Comparison of ENCODE assay signal across 9 mouse cellular contexts in genomic region chr12:57546415-57547201, GRCm38 (mm10). TPM values are rescaled to one million over a fixed set of nuclear protein-coding genes. Genes with fewer than 3 reads are reported as not detected.
DNase-seq lines count a peak whose midpoint lies in the region; ATAC-seq lines count a peak whose summit lies in the region.
"Had no signal": no experiment of that assay in that cellular context is flagged by ENCODE, and none has a peak within 500 bp of the region (broad histone marks: within the 10 kb centered on the region; RNA-seq: fewer than 3 reads in every experiment).

Gene Foxa1 (minus strand): TSS chr12:57546916.

- 0 out of 2 replicates have a peak within 1 kb of the TSS, but pooled peaks have one; percentile 57 for H3K27ac ChIP-seq in heart, embryonic 10.5 days
- H3K27ac ChIP-seq in stomach, embryonic 15.5 days = peak within 1 kb of the TSS; percentile 92

- ATAC-seq in inflammation-experienced regulatory T-cells, adult 6 months = peak; percentile 39
- ATAC-seq in stomach, embryonic 15.5 days (ENCODE audit: insufficient read depth, low FRiP score, low read depth) = peak; percentile 44

- H3K4me3 ChIP-seq in heart, embryonic 10.5 days = peak within 1 kb of the TSS; percentile 70
- peak within 1 kb of the TSS; percentile 53 for H3K4me3 ChIP-seq in stomach, embryonic 15.5 days (replicated peaks)

- H3K9ac ChIP-seq in stomach, embryonic 15.5 days = peak within 1 kb of the TSS; percentile 32; the same call in 1 of the 2 replicates

- H3K36me3 ChIP-seq in heart, embryonic 10.5 days = no peaks in the 10 kb centered on the region
- H3K36me3 ChIP-seq in stomach, embryonic 15.5 days = no peaks in the 10 kb centered on the region

- peak within 1 kb of the TSS; percentile 91 for H3K4me2 ChIP-seq in stomach, embryonic 15.5 days

- intact Hi-C loops in heart, postnatal 25 days (cut with DNase I) = loop anchor here (5.0 to 10.0 kb wide), 3 partner anchors 262 to 1022 kb away; partner anchors contain the start of gene Pax9

- peaks cover 99% of the 10 kb centered on the region for H3K27me3 ChIP-seq in heart, embryonic 10.5 days (ENCODE audit: insufficient read depth, poor library complexity, severe bottlenecking)
- peaks cover 83% of the 10 kb centered on the region for H3K27me3 ChIP-seq in stomach, embryonic 15.5 days (replicated peaks)

- DNase-seq in heart, embryonic 10.5 days (ENCODE audit: low spot score) = peak; percentile 77
- DNase-seq in heart, postnatal 25 days (ENCODE audit: low spot score) = no peak
- peak; percentile 41 for DNase-seq in embryo, embryonic 11 days
- DNase-seq in lung, postnatal 10 days = peak; percentile 37
- no peak for DNase-seq in cerebellum, adult 9-10 months
- no peak for DNase-seq in spleen, adult 18-20 months

- H3K4me1 ChIP-seq in heart, embryonic 10.5 days = peaks cover 43% of the 10 kb centered on the region
- peaks cover 19% of the 10 kb centered on the region; the same call in 1 of the 2 replicates for H3K4me1 ChIP-seq in stomach, embryonic 15.5 days

- no peaks in the 10 kb centered on the region for H3K9me3 ChIP-seq in heart, embryonic 10.5 days
- H3K9me3 ChIP-seq in stomach, embryonic 15.5 days = no peaks in the 10 kb centered on the region

- under 1% methylated on average over 32 of the region's 32 CpGs for WGBS in heart, embryonic 10.5 days
- under 1% methylated on average over 32 of the region's 32 CpGs for WGBS in stomach, embryonic 15.5 days

RNA-seq across cellular contexts. Expression of gene Foxa1, which starts in this region (rescaled TPM):
- 0.09 and 0.77 TPM in 2 replicates for polyA plus RNA-seq in heart, embryonic 10.5 days (2016; fragmentation: Nextera tagmentation; extraction: Ambion mirVana)
- total RNA-seq in heart, postnatal 25 days (2021) = not detected
- not detected for polyA plus RNA-seq in inflammation-experienced regulatory T-cells, adult 6 months (2017; shearing (Covaris generic))
- polyA plus RNA-seq in stomach, embryonic 15.5 days (2015; fragmentation: Nextera tagmentation; extraction: Ambion mirVana) = 23.2 and 27.1 TPM in 2 replicates
- total RNA-seq: heart, postnatal 36 days had no signal

Comparison
In these comparisons a context has a peak if more than half of its experiments do, and no peak if none do; other contexts are left out.
1. RNA of gene Foxa1 (polyA plus RNA-seq): 23.2 to 27.1 TPM in stomach, embryonic 15.5 days; 0.09 to 0.77 TPM in heart, embryonic 10.5 days and not detected in inflammation-experienced regulatory T-cells, adult 6 months; every median in the first group is over 10 times any median in the second.
2. Peak in DNase-seq, H3K4me3 ChIP-seq and H3K27ac ChIP-seq in heart, embryonic 10.5 days; RNA of the gene not detected or under 1 TPM.
3. Peak in ATAC-seq in inflammation-experienced regulatory T-cells, adult 6 months; RNA of the gene not detected or under 1 TPM.
4. DNase-seq: peak in embryo, embryonic 11 days (single experiment) and lung, postnatal 10 days (single experiment); none in heart, postnatal 25 days (single experiment), cerebellum, adult 9-10 months (single experiment) and spleen, adult 18-20 months (0 of 2).